Mouse (Mus musculus): Measurements from ENCODE around the gene Bex3. TPM values are rescaled to one million over a fixed set of nuclear protein-coding genes. Genes with fewer than 3 reads are reported as not detected.
"Not testable (repeated sequence)": the region's sequence is repeated elsewhere in the genome, so short reads cannot be mapped to it uniquely, and the experiment has no call there.

Gene Bex3
- total RNA-seq (2014; rRNA removed; ENCODE audit: low replicate concordance) (133 and 177 TPM in 2 replicates), polyA plus RNA-seq (2015; fragmentation: Nextera tagmentation; extraction: Ambion mirVana) (276 and 298 TPM in 2 replicates)

DNA sequence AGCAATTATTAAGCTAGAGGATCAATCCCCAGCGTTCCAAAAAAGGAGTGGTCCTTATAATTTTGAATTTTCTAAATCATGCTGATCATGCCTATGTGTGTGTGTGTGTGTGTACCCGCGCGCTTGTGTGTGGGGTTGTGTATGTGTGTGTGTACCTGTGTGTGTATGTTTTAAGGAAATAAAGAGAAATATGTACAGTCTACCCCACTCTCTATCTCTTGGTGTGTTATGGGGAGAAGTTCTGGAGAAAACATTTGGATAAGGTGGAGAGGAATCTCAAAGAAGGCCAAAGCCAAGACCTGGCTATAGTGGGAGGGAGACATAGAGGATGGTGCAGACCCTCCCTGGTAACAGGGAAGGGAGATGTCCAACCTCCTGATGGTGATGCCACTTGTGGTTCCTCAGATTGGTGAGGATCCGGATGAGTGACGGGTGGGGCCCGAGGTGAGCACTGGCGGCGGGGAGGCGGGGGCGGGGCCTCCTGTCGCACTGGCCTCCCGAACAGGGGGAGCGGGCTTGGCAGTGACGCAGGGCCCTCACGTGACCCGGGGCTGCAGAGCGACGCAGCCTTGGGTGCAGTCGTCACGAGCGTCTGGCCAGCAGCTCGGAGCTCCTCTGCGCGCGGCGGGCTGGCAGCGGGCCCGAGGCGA, at the start of gene Bex3:
Gene Bex3 (plus strand): TSS at position 511 of the 650 bp plus-strand sequence.
- H3K36me3 ChIP-seq (replicated peaks; ENCODE audit: control insufficient read depth, insufficient read depth, low read length); H3K4me1 ChIP-seq (ENCODE audit: control insufficient read depth, insufficient read depth); H3K9me3 ChIP-seq (replicated peaks; ENCODE audit: control insufficient read depth, low read length); H3K27me3 ChIP-seq (ENCODE audit: control insufficient read depth, insufficient read depth, low read length); DNase-seq (ENCODE audit: low spot score): not testable (repeated sequence)
- Histone ChIP-seq H3K9ac (replicated peaks; ENCODE audit: low read depth, low read length) (peak within 1 kb of the TSS; percentile 53; the same call in 1 of the 2 replicates), H3K4me3 (ENCODE audit: low read depth, low read length) (peak within 1 kb of the TSS; percentile 49), H3K4me2 (ENCODE audit: low read depth, low read length) (peak within 1 kb of the TSS; percentile 53), H3K27ac (ENCODE audit: low read depth) (peak within 1 kb of the TSS; percentile 61)
- 28% methylated on average over 10 of the region's 30 CpGs for WGBS
- ATAC-seq (ENCODE audit: insufficient read depth, low read depth) = peak; percentile 94

DNA sequence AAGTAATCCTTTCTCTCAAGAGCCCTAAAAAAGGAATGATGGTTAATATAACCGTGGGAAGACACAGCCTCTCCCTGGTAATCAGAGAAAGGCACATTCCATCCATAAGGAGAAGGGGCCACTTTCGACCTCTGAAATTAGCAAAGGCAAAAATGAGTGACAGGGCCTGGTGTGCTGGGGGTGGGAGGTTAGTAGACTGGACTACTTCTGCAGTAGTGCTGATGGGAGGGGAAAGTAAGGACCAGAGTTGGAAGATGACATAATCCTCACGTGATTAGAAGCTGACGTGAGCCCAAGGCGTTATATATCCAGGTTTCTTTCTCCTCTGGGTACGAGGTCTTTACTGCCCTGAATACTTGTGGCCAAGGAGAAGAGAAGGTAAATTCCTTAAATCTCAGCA, 46.3 kb upstream of the Bex3 start:
- H3K9ac ChIP-seq (replicated peaks; ENCODE audit: low read depth, low read length) = no peak overlapping the region
- ATAC-seq (ENCODE audit: insufficient read depth, low read depth) (peak; percentile 53; the same call in 1 of the 2 replicates), DNase-seq (ENCODE audit: low spot score) (peak; percentile 38)
- WGBS = 41% methylated on average over 6 of the region's 6 CpGs
- no peaks in the 10 kb centered on the region for H3K9me3 ChIP-seq (replicated peaks; ENCODE audit: control insufficient read depth, low read length)
- no peaks in the 10 kb centered on the region for H3K36me3 ChIP-seq (replicated peaks; ENCODE audit: control insufficient read depth, insufficient read depth, low read length)
- no peak overlapping the region for H3K4me2 ChIP-seq (ENCODE audit: low read depth, low read length)
- TF ChIP-seq EP300 (IDR thresholded peaks at IDR 0.05; ENCODE audit: low read depth) = no peak
- TF ChIP-seq CTCF (IDR thresholded peaks at IDR 0.05; ENCODE audit: low read depth) = no peak
- no peaks in the 10 kb centered on the region for H3K27me3 ChIP-seq (ENCODE audit: control insufficient read depth, insufficient read depth, low read length)
- no peak overlapping the region for H3K27ac ChIP-seq (ENCODE audit: low read depth)
- peaks cover 4% of the 10 kb centered on the region; the same call in 1 of the 2 replicates for H3K4me1 ChIP-seq (ENCODE audit: control insufficient read depth, insufficient read depth)
- no peak overlapping the region for H3K4me3 ChIP-seq (ENCODE audit: low read depth, low read length)

DNA sequence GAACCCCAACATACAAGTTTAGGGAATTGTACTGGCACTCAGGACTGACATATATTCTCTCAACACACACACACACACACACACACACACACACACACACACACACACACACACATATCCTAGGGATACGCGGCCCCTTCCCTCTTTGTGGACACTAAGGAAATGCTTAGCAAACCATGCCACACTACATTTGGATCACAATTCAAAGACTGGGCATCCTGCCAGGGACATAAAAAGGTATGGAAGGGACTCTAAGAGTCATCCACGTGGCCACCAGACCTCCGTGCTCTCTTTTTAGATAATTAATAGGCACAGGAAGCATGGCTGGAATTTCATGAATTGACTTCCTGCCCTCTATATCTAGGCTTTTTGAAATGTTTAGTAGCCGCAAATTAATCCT, 42.3 kb upstream of the Bex3 start:
- TF ChIP-seq CTCF (IDR thresholded peaks at IDR 0.05; ENCODE audit: low read depth) (no peak), EP300 (IDR thresholded peaks at IDR 0.05; ENCODE audit: low read depth) (no peak)
- Histone ChIP-seq H3K4me1 (ENCODE audit: control insufficient read depth, insufficient read depth) (peaks cover 4% of the 10 kb centered on the region; the same call in 1 of the 2 replicates), H3K36me3 (replicated peaks; ENCODE audit: control insufficient read depth, insufficient read depth, low read length) (no peaks in the 10 kb centered on the region), H3K9me3 (replicated peaks; ENCODE audit: control insufficient read depth, low read length) (no peaks in the 10 kb centered on the region), H3K4me2 (ENCODE audit: low read depth, low read length) (0 out of 2 replicates have a peak overlapping the region, but pooled peaks have one; percentile 9), H3K4me3 (ENCODE audit: low read depth, low read length) (no peak overlapping the region), H3K27ac (ENCODE audit: low read depth) (no peak overlapping the region), H3K27me3 (ENCODE audit: control insufficient read depth, insufficient read depth, low read length) (no peaks in the 10 kb centered on the region), H3K9ac (replicated peaks; ENCODE audit: low read depth, low read length) (no peak overlapping the region)
- ATAC-seq (ENCODE audit: insufficient read depth, low read depth) = peak; percentile 33; the same call in 1 of the 2 replicates
- DNase-seq (ENCODE audit: low spot score) = no peak
- 27% methylated on average over 5 of the region's 5 CpGs for WGBS

DNA sequence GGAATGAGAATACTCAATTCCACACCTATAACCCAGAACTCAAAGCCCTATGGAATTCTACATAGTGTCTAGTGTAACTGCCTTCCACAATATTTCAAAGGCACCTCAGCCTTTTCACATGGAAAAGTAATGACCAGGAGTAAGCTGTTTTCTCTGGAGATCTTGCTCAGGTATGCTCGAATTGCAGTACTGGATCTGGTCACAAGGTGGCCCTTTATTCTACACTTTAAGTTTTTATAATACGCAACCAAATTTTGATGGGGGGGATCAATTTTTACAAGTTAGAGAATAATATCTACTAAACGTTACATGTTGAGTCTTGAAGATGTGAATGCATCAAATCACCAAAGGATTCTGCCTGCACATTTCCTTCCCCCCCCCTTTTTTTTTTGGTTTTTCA, 31.9 kb upstream of the Bex3 start:
- Histone ChIP-seq H3K4me2 (ENCODE audit: low read depth, low read length) (no peak overlapping the region), H3K27ac (ENCODE audit: low read depth) (no peak overlapping the region), H3K36me3 (replicated peaks; ENCODE audit: control insufficient read depth, insufficient read depth, low read length) (no peaks in the 10 kb centered on the region), H3K4me1 (ENCODE audit: control insufficient read depth, insufficient read depth) (no peaks in the 10 kb centered on the region), H3K9ac (replicated peaks; ENCODE audit: low read depth, low read length) (no peak overlapping the region), H3K27me3 (ENCODE audit: control insufficient read depth, insufficient read depth, low read length) (no peaks in the 10 kb centered on the region), H3K9me3 (replicated peaks; ENCODE audit: control insufficient read depth, low read length) (no peaks in the 10 kb centered on the region), H3K4me3 (ENCODE audit: low read depth, low read length) (no peak overlapping the region)
- ATAC-seq (ENCODE audit: insufficient read depth, low read depth) = no peak
- 40% methylated on average over 3 of the region's 3 CpGs for WGBS
- DNase-seq (ENCODE audit: low spot score) = no peak
- TF ChIP-seq EP300 (IDR thresholded peaks at IDR 0.05; ENCODE audit: low read depth) (no peak), CTCF (IDR thresholded peaks at IDR 0.05; ENCODE audit: low read depth) (peak; percentile 45)

DNA sequence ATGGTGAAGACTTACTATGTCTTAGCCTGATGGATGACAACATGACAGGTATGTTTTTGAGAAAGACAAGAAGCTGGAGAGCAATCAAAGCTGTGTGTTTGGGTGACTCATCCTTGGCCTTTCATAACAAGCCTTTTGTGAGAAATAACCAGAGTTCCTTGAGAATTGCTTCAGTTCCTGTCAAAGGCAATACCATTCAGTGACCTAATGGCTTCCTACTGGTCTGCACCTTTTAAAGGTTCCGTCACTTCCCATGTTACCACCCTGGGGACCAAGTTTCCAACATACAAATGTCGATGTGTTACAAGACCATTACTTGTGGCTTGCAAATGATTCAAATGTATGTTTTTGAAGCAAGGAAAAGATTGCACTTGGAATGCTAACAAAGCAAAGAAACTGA, 26.9 kb upstream of the Bex3 start:
- no peak overlapping the region for H3K4me3 ChIP-seq (ENCODE audit: low read depth, low read length)
- H3K9me3 ChIP-seq (replicated peaks; ENCODE audit: control insufficient read depth, low read length) = no peaks in the 10 kb centered on the region
- 0 out of 2 replicates have a peak, but pooled peaks cover 4% of the 10 kb centered on the region for H3K36me3 ChIP-seq (replicated peaks; ENCODE audit: control insufficient read depth, insufficient read depth, low read length)
- H3K9ac ChIP-seq (replicated peaks; ENCODE audit: low read depth, low read length) = no peak overlapping the region
- no peak overlapping the region for H3K27ac ChIP-seq (ENCODE audit: low read depth)
- TF ChIP-seq EP300 (IDR thresholded peaks at IDR 0.05; ENCODE audit: low read depth) = no peak
- no peak for TF ChIP-seq CTCF (IDR thresholded peaks at IDR 0.05; ENCODE audit: low read depth)
- DNase-seq (ENCODE audit: low spot score) (no peak), ATAC-seq (ENCODE audit: insufficient read depth, low read depth) (no peak)
- no peaks in the 10 kb centered on the region for H3K4me1 ChIP-seq (ENCODE audit: control insufficient read depth, insufficient read depth)
- no peak overlapping the region for H3K4me2 ChIP-seq (ENCODE audit: low read depth, low read length)
- no peaks in the 10 kb centered on the region for H3K27me3 ChIP-seq (ENCODE audit: control insufficient read depth, insufficient read depth, low read length)
- 62% methylated on average over 2 of the region's 2 CpGs for WGBS

Data from heart, postnatal 0 days (tissue).